Mouse (Mus musculus) mammary gland, adult 2 months (tissue): ENCODE results near the gene Thrap3. TPM values are rescaled to one million over a fixed set of nuclear protein-coding genes. Genes with fewer than 3 reads are reported as not detected.

Experiments used
- polyA plus RNA-seq: library from polyadenylated mRNA; depleted of rRNA; stranded (reverse); fragments of >200 nt; gene quantifications from 2 replicates; pipeline ENCODE4 v1.2.3, GENCODE M21; 2012; ENCODE audit warnings: low replicate concordance; rRNA removed

Thrap3 gene
- 46.0 and 64.3 TPM in 2 replicates for polyA plus RNA-seq

DNA sequence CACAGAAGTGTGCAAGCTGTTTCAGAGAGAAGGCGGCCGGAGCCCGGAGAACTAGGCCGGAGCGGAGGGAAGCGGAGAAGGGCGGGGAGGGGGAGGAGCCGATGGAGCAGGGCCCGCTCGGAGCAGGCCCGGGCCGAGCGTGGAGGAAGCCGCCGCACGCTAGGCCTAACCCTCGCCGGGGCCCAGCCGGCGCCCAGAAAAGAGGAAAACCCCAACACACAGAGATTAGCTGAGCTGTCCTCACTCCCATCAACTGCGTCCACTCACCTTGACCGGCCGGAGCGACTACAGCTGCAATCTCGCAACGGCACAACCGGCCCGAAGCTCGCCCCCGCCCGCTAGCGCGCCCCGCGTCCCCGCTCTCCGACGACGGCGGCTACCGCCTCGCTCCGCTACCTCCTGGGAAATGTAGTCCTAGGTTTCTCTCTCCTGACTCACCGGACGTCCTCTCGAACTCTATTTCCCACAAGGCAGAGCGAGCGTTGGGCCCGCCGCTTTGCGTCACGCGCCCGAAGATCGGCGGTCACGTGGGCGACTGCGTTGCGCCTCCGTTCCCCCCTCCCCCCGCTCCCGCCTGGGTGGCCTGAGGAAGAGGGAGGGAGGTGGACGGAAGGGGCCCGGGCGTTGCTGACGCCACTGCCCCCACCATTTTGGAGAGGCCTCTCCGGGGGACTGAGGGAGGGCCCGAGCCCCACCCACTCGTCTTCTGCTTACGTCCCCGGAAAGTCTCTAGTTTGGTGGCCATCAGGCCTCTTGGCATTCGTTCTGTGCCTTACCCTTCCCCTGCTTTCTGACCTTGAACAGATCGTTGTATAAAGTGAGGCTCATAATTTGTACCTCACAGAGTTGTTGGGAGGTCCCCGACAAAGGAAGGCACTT is at the start of gene Thrap3:
TSS of gene Thrap3 (minus strand) at position 458 of the 879 bp plus-strand sequence.

GRCm38 (mm10) chr4:126163067-126163659 is 39.4 kb downstream of the Thrap3 start, which contains the start of gene Sh3d21:
Gene Sh3d21, minus strand, starts transcription at chr4:126163491.

GRCm38 (mm10) chr4:126147533-126148160 is 54.9 kb downstream of the Thrap3 start, which contains the start of gene Eva1b:
Gene Eva1b, plus strand, starts transcription at chr4:126147744.

Other genes with a start within 250 kb of the Thrap3 start
- 8.3 and 11.9 TPM in 2 replicates for gene Csf3r, start 178.2 kb downstream of the Thrap3 start, polyA plus RNA-seq
- gene Mrps15, start 155.8 kb downstream of the Thrap3 start, polyA plus RNA-seq = 38.3 and 132 TPM in 2 replicates
- gene Oscp1, start 144.2 kb downstream of the Thrap3 start, polyA plus RNA-seq = 2.7 and 3.5 TPM in 2 replicates
- gene Lsm10, start 106.1 kb downstream of the Thrap3 start, polyA plus RNA-seq = 47.2 and 68.1 TPM in 2 replicates
- 50.9 and 51.7 TPM in 2 replicates for gene Stk40, start 98.8 kb downstream of the Thrap3 start, polyA plus RNA-seq
- 52.3 and 163 TPM in 2 replicates for gene Eva1b, start 55.0 kb downstream of the Thrap3 start, polyA plus RNA-seq
- 2.3 and 2.7 TPM in 2 replicates for gene Sh3d21, start 39.3 kb downstream of the Thrap3 start, polyA plus RNA-seq
- gene Map7d1, start 53.6 kb upstream of the Thrap3 start, polyA plus RNA-seq = 80.6 and 109 TPM in 2 replicates
- gene Trappc3, start 59.6 kb upstream of the Thrap3 start, polyA plus RNA-seq = 33.2 and 49.2 TPM in 2 replicates
- 0.36 and 0.53 TPM in 2 replicates for gene Col8a2, start 84.0 kb upstream of the Thrap3 start, polyA plus RNA-seq
- gene Adprhl2, start 118.9 kb upstream of the Thrap3 start, polyA plus RNA-seq = 32.6 and 55.9 TPM in 2 replicates
- 1.5 and 2.1 TPM in 2 replicates for gene Tekt2, start 122.9 kb upstream of the Thrap3 start, polyA plus RNA-seq
- 11.2 and 25.3 TPM in 2 replicates for gene Ago3, start 226.8 kb upstream of the Thrap3 start, polyA plus RNA-seq